Mouse (Mus musculus) cerebral cortex, adult 2 months (tissue): Measurements from ENCODE around the gene Irf2.

Source experiments
- WGBS: fragments of 180-500 bp; shearing (Covaris S2); methylation state at CpG from one replicate; pipeline ENCODE4 v1.1.7; 2018; 5-methylcytosine and 5-hydroxymethylcytosine counted together

Irf2 gene

DNA sequence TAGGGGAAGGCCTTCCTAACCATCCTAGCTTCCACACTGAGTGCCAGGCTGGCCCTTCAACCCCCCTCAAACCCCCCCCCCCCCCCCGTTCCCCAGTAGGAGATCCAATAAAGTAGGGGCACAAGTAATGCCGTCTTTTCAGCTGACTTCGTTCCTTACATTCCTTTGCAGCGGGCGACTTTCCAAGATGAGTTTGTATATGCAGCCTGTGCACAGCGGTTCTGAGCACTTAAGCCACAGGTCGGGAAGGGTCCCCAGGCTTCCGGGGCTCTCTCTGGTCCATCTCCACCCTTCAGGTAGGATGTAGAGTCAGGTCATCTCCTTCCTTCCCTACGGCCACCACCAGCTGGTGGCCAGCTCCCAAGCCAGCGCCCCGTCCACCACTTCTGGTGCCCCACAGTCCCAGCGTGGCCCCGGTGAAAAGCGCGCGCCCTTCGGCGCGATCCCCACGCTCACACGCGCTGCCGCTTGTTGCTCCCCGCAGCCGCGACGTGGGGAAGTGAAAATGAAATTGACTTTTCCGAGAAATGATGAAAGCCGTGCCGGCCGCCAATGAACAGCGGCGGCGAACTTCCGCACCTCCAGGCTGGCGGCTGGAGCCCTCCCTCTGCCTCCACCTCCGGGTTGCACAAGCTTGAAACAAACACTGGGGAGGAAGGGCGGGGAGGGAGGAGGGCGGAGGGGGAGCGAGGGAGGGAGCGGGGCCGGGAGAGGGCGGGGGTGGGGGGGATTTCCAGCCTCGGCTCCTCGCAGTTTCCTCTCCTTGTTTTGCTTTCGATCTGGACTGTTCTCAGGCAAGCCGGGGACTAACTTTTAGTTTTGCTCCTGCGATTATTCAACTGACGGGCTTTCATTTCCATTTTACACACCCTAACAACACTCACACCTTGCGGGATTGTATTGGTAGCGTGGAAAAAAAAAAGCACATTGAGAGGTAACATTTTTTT lies at the start of gene Irf2:
Irf2 (plus strand) TSS at position 730 of the 947 bp plus-strand sequence.
- WGBS = under 1% methylated on average over 49 of the region's 51 CpGs

DNA sequence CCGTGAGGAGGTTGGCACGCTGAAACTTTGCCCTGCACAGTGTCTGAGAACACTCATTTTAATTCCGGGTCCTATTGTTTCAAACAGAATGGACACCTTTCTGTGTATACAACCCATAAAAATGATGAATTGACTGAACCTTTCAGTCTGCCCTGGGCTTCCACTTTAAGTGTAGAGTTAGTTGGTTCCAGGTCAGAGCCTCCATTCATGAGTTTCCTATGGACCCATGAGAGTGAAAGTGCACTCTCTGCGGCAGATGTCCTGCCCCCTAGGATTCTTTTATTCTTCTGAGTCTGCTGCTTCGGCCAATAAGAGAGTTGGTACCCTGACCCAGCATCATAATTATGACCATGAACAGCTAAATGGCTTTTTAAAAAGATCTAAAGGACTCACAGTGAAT lies 49.4 kb upstream of the Irf2 start:
- 60% methylated on average over 5 of the region's 5 CpGs for WGBS

DNA sequence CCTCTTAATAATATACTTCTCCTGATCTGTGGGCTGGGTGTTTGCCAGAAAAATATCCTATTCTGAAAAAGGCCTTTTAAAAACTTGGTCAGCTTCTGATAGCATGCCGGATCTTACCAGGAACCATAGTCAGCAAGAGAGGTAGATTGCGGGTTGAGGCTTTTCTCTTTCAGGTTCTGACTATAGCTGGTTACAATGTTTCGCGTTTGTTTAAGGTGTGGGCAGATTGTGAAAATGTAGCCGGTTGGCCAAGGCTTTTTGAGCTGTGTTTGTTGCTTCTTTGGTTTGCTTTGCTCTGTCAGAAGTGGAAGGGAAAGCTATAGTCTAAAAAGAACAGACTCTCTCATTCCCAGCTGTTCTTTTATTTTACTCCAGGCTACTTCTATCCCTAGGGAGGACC lies 49.0 kb upstream of the Irf2 start:
- WGBS = 61% methylated on average over 5 of the region's 5 CpGs

DNA sequence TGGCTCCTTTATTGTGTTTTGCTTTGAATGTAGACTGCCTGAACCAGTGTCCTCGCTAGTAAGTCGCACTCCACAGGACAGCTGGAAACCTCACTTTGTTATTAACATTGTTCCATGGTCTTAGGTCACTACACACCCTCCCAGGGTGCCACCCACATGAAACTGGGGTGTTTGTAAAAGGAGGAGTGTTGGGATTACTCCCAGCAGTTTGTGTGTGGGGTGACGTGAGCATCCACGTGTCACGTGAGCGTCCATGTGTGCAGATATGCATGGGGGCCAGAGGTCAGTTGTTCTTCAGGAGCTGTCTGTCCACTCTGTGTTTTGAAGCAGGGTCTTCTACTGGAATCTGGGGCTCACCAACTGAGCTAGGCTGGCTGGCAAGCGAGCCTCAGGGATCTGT lies 48.2 kb upstream of the Irf2 start:
- WGBS = 83% methylated on average over 7 of the region's 7 CpGs

DNA sequence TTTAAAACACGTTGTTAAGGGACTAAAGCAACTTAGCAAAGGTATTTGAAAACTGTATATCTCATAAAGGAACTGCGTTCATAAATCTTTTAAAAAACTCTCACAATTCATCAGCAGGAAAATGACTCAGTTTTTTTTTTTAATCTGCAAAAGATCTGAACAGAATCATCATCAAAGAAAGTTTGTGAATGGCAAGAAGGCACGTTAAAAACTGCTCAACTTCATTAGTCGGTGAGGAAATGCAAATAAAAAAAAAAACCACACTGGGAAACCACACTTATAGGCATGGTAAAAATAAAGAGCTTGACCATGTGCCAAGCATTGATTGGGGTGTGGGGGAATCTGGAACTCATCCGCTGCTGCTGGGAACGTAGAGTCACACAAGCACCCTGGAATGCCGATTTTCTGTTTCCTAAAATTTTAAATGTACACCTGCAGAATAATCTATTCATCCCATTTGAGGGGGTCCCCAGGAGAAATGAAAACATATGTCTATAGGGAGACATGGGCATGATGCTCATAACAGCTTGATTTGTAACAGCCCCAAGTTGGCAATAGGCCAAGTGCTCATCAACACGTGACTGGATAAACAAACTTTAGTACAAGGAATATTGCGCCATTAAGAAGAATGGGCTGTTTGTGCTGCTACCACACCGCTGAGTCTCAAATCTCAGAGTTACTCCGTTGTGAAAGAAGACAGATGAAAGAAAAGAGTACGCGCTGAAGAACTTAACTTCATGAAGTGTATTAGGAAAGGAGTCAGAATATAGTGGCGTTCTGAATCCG lies 43.1 kb upstream of the Irf2 start:
- WGBS = 33% methylated on average over 15 of the region's 15 CpGs

DNA sequence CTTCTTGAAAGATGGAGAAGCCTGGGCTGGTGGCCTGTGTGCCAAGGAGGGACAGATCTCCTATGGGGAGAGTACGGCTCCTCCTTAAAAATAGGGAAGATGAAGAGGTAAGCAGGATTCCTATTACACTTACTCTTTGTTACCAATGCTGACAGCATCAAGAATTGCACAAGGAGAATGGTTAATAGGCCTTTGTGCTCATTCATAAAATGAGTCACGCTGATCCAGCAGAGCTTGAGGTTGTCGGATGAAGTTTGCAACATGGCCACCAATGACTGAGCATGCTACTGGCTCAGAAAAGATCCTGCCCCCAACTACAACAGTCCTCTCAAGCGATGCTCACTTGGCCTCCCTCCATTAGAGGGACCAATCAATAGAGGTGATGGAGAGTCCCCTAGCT lies 42.0 kb upstream of the Irf2 start:
- WGBS = 77% methylated on average over 4 of the region's 4 CpGs

DNA sequence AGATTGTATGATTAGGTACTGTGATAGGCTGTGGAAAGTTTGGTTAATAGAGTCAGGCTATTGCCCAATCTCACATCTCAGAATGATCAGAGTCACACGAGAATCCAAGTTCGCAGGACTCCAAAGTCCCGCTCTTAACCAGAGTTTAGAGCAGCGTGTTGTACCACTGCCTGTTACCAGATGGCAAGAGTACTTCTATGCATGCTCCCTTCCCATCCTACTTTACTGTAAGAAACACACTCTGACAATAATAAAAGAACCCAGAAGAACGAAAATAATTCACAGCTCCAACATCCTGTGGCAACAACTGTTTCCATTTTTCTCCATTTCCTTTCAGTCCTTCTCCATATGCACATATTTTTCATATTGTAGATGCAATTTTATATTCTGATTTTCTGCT lies 41.4 kb upstream of the Irf2 start:
- 73% methylated on average over 5 of the region's 5 CpGs for WGBS

DNA sequence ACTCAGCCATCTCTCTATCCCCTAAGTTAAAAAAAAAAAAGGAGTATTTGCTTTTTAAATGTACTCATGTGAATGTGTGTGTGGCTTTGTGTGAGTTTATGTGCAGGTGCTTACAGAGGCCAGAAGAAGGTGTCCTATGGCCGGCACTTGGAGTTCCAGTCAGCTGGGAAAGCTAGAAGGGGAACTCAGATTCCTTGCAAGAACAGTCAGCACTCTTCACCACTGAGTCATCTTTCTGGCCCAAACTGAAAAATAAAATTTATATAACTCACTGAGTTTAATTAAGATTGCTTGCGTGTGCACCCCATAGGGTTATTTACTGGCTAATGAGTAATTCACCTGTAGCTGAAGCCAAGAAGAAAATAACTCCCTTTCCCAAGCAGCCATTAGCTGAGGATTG lies 34.4 kb upstream of the Irf2 start:
- 70% methylated on average over 2 of the region's 2 CpGs for WGBS

DNA sequence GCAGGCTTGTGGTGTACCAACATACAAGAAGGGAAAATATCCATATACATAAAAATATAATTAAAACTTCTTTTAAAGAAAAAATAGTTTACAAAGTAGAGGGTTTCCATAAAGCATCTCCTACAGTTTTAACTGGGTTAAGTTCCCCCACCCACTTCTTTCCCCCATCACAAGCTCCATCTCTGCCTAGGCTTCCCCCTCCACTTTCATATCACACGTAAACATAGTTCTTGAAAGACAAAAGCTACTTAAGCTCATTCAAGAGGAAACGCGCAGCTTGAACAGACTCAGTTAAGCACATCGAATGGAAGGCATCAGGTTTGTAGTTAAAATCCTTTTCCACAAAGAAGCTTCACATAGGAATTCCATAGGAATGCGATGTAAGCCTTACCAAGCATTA lies 32.8 kb upstream of the Irf2 start:
- WGBS = 73% methylated on average over 5 of the region's 5 CpGs

DNA sequence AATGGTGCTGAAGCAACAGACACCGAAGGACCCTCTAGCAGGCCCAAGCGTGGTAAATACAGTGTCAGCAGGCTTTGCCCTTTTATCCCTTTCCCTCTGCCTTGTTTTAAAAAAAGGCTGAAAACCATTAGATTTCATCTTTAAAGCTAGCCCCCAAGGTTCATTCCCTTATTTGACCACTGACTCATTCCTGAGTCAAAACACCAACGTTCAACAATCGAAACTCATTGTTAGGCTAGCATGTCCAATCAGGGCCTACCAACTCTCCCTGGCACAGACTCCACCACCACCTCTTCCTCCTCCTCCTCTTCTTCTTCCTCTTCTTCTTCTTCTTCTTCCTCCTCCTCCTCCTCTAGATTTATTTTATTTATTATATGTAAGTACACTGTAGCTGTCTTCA lies 30.2 kb upstream of the Irf2 start:
- 87% methylated on average over 4 of the region's 4 CpGs for WGBS

DNA sequence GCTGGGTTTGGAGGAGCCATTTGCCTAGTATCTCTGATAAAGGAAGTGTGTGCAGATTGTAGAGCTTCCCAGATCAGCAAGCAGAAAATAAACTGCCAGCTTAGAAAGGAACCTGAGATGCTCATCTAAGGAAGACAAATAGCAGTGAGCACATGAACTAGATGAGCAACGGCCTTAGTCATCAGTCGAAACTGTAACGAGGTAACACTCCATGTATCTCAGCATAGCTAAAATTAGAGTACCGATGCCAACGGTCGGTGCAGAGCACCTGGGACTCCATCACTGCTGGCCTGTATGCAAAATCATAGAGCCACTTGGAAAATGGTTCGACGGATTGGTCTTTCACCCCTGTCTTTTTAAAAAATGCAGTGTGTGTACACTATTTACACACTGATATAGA lies 29.2 kb upstream of the Irf2 start:
- WGBS = 62% methylated on average over 8 of the region's 8 CpGs

DNA sequence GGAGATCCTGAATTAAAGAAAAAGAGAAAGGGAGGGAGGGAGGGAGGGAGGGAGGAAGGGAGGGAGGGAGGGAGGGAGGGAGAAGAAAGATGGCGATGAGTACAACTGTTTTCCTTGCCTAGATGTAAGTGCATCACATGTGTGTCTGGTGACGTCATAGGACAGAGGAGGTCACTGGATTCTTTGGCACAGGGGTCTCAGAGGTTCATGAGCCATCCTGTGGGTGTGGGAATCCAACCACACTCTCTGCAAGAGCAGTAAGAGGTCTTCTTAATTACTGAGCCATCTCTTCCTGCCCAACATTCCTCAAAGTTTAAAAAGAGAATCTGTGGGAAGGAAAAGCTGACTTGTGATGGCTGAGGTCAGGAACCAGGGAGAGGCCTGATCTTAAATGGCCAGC lies 28.0 kb upstream of the Irf2 start:
- 72% methylated on average over 2 of the region's 2 CpGs for WGBS

DNA sequence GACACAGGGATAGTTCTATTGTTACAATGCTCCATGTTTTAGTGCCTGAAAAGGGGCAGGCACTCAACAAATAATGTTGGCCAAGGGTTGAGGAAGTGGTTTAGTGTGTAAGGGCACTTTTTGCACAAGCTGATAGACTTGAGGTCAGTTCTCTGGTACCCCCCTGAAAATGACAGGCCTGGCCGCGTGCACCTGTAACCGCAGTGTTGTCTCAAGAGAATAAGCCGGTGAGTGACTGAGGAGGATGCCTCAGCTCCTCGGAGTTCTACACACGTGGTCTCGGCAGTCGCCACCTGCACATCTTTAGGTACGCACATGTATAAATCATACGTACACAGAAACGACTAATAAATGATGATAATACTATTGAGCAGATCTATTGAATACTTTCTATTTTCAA lies 26.4 kb upstream of the Irf2 start:
- 92% methylated on average over 11 of the region's 11 CpGs for WGBS

DNA sequence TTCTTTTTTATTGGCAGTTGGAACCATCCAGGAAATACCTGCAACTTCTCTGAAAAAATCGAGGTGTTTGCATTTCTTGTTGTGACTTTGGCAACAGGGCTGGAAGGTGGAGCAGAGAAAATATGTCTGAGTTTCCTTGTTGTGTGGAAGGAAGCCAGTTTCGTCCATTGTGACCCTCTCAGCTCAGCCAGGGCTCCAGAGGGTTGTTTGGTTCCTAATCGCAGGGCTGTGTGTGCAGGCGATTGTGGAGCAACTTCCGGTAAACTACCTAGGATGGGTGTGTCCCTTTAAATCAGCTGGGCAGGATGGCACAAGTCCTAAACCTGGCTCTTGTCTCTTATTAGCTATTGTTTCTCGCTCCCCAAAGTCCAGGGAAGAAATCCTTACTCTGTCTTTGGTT lies 25.7 kb upstream of the Irf2 start:
- WGBS = 65% methylated on average over 6 of the region's 6 CpGs

DNA sequence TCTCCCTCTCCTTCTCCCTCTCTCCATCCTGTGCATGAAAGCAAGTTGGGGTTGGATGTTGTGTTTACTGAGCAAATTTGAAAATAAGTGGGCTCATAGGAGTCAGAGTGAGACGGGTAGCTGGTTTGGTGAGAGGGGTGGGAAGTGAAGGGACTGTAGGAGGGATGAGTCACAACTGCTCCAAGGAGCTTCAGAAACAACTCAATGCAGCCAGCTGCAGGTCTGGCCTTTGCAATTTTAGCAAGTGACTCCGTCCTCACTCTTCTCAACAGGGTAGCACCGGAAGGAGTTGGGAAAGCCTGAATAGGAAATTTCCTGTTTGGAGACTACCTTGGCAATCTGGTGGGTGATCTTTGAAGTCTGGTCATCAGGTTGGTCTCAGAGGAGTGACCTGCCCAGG lies 25.1 kb upstream of the Irf2 start:
- WGBS = 42% methylated on average over 3 of the region's 3 CpGs

DNA sequence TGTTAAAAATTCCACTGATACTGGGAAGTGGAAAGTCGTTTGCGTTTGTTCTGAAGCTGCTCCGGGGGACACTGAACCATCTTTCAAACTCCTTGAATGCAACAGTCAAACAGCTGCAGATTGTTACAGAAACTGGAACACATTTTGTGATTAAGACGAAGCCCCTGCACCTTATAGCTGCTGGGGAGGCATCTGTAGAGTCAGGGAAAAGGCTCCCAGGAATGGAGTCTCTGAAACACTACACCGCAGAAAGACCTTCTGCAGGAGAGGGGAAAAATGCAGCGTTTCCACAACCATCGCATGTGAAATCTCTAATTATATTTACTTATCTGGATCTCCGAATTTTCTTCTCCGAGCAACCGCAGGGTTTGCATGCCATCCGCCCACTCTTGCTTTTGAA lies 23.1 kb upstream of the Irf2 start:
- 35% methylated on average over 11 of the region's 11 CpGs for WGBS

DNA sequence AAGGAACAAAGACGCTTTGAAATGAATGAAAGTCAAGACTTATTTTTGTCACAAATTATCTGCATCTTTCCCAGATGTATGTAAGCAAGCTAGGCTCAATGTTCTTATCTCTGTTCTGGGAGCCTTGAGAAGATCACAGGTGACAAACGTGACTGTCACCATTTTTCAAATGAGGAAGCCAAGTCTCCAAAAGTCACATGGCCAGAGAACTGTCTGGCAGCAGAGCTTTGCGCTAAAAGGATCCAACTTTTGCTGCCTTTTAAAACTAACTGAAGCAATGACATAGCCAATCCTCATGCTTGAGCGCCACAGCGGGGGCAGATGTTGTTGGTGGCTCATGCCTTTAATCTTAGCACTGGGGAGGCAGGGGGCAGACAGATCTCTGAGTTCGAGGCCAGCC lies 22.4 kb upstream of the Irf2 start:
- WGBS = 49% methylated on average over 6 of the region's 6 CpGs

DNA sequence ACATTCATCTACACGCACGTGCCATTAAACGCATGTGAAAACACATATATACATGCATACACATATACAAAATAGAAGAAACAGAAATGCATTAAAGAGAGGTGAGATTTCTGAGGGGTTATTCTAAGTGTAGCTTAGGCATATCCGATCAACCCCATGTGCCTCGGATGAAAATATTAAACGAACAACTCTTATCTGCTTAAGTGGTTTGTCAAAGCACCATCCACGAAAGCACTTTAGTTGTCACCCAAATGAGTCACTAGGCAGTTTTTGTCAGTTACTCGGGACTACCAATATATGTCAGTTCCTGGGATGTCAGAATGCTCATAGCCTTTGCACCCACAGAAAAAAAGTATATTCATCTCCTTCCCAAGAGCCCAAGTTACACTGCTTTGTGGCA lies 21.2 kb upstream of the Irf2 start:
- 91% methylated on average over 8 of the region's 8 CpGs for WGBS

DNA sequence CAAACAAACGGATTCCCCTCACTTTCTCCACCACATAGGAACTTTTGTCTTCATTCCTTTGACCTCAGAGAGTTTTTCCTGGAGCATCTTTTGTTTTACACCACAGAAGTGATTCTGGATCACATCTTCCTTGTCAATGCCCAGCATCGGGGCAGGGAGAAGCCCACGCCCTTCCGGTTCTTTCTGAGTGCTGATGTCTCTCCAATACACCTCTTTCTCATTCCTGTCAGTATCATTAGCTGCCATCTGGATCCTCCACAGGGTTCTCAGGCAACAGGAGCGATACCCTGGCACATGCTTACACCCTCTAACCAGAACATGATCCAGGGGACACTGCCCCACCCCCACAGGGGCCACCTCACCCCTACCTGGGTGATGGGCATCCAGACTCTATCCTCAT lies 20.8 kb upstream of the Irf2 start:
- 86% methylated on average over 5 of the region's 5 CpGs for WGBS

DNA sequence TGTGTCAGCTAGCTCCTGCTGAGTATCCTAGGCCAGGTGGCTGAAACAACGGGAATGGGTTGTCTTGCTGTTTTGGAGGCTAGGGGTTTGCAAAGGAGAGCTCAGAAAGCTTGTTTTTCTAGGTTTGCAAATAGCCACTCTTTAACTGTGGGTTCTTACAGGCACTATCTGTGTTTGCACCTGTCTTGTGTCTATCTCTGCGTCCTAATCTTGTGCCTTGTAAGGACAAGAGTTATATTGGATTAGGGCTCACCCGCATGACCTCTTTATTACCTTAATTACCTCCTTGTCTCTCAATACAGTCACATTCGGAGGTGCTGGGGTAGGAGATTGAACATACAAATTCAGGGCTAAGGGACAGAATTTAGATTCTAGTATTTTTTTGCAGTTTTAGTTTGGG lies 18.9 kb upstream of the Irf2 start:
- WGBS = 86% methylated on average over 4 of the region's 4 CpGs

DNA sequence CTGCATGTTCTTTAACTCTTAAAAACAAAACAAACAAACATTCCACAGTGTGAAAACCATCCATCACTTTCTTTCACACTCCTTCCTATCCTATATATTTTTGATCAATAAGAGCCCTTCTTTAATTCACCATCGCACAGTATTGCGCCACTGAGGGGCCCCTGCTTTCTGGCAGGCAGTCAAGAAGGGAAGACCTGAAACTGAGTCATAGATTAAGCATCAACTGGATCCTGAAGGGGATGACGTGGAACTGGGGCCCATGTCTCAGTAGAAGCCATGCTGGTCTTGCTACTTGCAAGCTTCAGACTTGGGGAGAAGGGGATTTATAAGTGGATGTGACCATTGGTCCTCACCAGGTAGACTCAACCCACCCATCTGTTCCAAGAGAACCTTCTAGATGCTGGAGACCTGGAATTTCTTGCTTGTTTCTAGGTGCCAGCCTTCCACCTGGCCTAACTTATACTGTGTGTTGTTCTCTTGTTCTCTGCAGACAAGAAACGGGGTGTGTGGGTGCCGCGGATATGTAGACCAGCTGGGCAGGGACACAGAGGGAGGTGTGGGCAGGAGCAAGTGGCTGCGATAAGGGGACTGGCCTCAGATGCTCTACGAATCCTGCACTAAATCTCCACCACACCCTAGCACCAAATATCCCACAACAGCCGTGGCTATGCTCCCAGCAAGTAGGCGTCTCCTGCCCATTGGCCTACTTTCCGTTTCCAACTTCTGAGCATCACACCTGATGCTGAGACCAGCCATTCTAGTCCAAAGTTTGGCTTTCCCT lies 18.3 kb upstream of the Irf2 start:
- WGBS = 81% methylated on average over 11 of the region's 11 CpGs

DNA sequence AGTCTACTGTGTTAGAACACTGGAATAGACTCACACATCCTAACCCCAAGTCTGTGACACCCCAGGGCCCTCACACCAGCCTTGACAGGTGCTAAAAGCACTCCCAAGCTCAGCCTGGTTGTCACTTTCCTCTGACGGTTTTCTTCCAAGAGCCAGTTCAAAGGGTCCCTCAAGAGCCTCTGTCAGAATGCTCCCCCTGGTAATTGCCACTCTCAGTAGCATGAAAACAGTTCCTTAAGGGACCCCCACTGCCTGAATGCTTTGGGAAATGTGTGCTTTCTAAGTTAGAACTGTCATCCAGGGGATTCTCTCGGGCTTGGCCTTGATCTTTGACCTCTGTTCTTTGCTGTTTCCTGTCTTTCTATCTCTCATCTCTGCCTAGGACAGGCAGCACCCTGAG lies 17.0 kb upstream of the Irf2 start:
- 70% methylated on average over 2 of the region's 2 CpGs for WGBS
